Comparison of ENCODE assay signal across 14 mouse cellular contexts in genomic region chr10:118122441-118123162, GRCm38 (mm10). TPM values are rescaled to one million over a fixed set of nuclear protein-coding genes. Genes with fewer than 3 reads are reported as not detected.
DNase-seq lines count a peak whose midpoint lies in the region; ATAC-seq and TF ChIP-seq lines count a peak whose summit lies in the region.
"Had no signal": no experiment of that assay in that cellular context is flagged by ENCODE, and none has a peak within 500 bp of the region (broad histone marks: within the 10 kb centered on the region; RNA-seq: fewer than 3 reads in every experiment).

No protein-coding gene starts in this region.

- H3K4me1 ChIP-seq in hindbrain, embryonic 14.5 days (replicated peaks; ENCODE audit: control insufficient read depth, insufficient read depth, low read length): no peaks in the 10 kb centered on the region; the same call in 1 of the 2 replicates
- H3K4me1 ChIP-seq in hindbrain, embryonic 10.5 days (replicated peaks): peaks cover 6% of the 10 kb centered on the region; the same call in 1 of the 2 replicates
- H3K4me1 ChIP-seq in midbrain, embryonic 14.5 days (ENCODE audit: control insufficient read depth, insufficient read depth, low read length): peaks cover 6% of the 10 kb centered on the region; the same call in 1 of the 2 replicates
- no peaks in the 10 kb centered on the region for H3K4me1 ChIP-seq in midbrain, embryonic 11.5 days (ENCODE audit: control insufficient read depth, insufficient read depth, low read length)
- no peaks in the 10 kb centered on the region for H3K4me1 ChIP-seq in hindbrain, postnatal 0 days (ENCODE audit: insufficient read depth, low read length)
- H3K4me1 ChIP-seq: heart, embryonic 15.5 days had no signal

- H3K4me2 ChIP-seq in hindbrain, embryonic 14.5 days (replicated peaks): no peak overlapping the region
- H3K4me2 ChIP-seq in midbrain, embryonic 14.5 days (ENCODE audit: low read length): no peak overlapping the region
- H3K4me2 ChIP-seq in midbrain, embryonic 11.5 days: no peak overlapping the region
- H3K4me2 ChIP-seq in hindbrain, postnatal 0 days (ENCODE audit: low read depth, low read length): no peak overlapping the region

- H3K27me3 ChIP-seq in hindbrain, embryonic 14.5 days (ENCODE audit: control insufficient read depth, insufficient read depth, low read length): no peaks in the 10 kb centered on the region
- H3K27me3 ChIP-seq in hindbrain, embryonic 10.5 days (ENCODE audit: insufficient read depth, poor library complexity, severe bottlenecking): no peaks in the 10 kb centered on the region
- no peaks in the 10 kb centered on the region for H3K27me3 ChIP-seq in midbrain, embryonic 14.5 days (ENCODE audit: control insufficient read depth, insufficient read depth, low read length)
- H3K27me3 ChIP-seq in midbrain, embryonic 11.5 days (ENCODE audit: control insufficient read depth, insufficient read depth, low read length): no peaks in the 10 kb centered on the region
- no peaks in the 10 kb centered on the region for H3K27me3 ChIP-seq in hindbrain, postnatal 0 days (ENCODE audit: insufficient read depth, low read length)
- H3K27me3 ChIP-seq: heart, embryonic 15.5 days had no signal

- peak; percentile 69 to 71 for DNase-seq in cerebellum, postnatal 10 days
- DNase-seq in cerebellum, adult 9-11 months: no peak
- no peak for DNase-seq in hindbrain, embryonic 14.5 days (ENCODE audit: low spot score)
- no peak for DNase-seq in hindbrain, embryonic 10.5 days (ENCODE audit: low spot score)
- peak; percentile 35 for DNase-seq in midbrain, embryonic 14.5 days
- no peak for DNase-seq in midbrain, embryonic 11.5 days (ENCODE audit: low spot score, missing footprints)
- peak; percentile 59 for DNase-seq in hindbrain, postnatal 0 days (ENCODE audit: low spot score)
- DNase-seq: gastrocnemius, postnatal 36 days; kidney, postnatal 14 days; lung, postnatal 4 days had no signal

- H3K9ac ChIP-seq in hindbrain, embryonic 14.5 days: no peak overlapping the region
- no peak overlapping the region for H3K9ac ChIP-seq in midbrain, embryonic 14.5 days (replicated peaks; ENCODE audit: low read length)
- H3K9ac ChIP-seq in midbrain, embryonic 11.5 days (ENCODE audit: low read length): no peak overlapping the region
- H3K9ac ChIP-seq in hindbrain, postnatal 0 days (replicated peaks; ENCODE audit: low read length): no peak overlapping the region
- H3K9ac ChIP-seq: heart, embryonic 15.5 days; liver, embryonic 14.5 days had no signal

- no peak for TF ChIP-seq CTCF in hindbrain, postnatal 0 days (IDR thresholded peaks at IDR 0.05; ENCODE audit: low read depth)

- H3K36me3 ChIP-seq in hindbrain, embryonic 14.5 days (replicated peaks; ENCODE audit: control insufficient read depth, insufficient read depth): no peaks in the 10 kb centered on the region
- no peaks in the 10 kb centered on the region for H3K36me3 ChIP-seq in hindbrain, embryonic 10.5 days
- H3K36me3 ChIP-seq in midbrain, embryonic 14.5 days (ENCODE audit: control insufficient read depth, insufficient read depth, low read length): no peaks in the 10 kb centered on the region
- no peaks in the 10 kb centered on the region for H3K36me3 ChIP-seq in midbrain, embryonic 11.5 days (ENCODE audit: control insufficient read depth, insufficient read depth, low read length)
- no peaks in the 10 kb centered on the region for H3K36me3 ChIP-seq in hindbrain, postnatal 0 days (ENCODE audit: insufficient read depth, low read length)
- H3K36me3 ChIP-seq: heart, embryonic 15.5 days; limb, embryonic 10.5 days had no signal

- no peak for ATAC-seq in hindbrain, embryonic 14.5 days (ENCODE audit: low FRiP score)
- ATAC-seq in midbrain, embryonic 14.5 days (ENCODE audit: low FRiP score, low TSS enrichment): no peak
- ATAC-seq in midbrain, embryonic 11.5 days (ENCODE audit: low FRiP score): no peak
- ATAC-seq in hindbrain, postnatal 0 days: peak; percentile 53
- no peak for ATAC-seq in CD4-positive, CD25-positive, alpha-beta regulatory T cell, adult 4 months

- no peak overlapping the region for H3K4me3 ChIP-seq in hindbrain, embryonic 14.5 days (replicated peaks; ENCODE audit: low read length)
- H3K4me3 ChIP-seq in hindbrain, embryonic 10.5 days: no peak overlapping the region
- H3K4me3 ChIP-seq in midbrain, embryonic 14.5 days (replicated peaks; ENCODE audit: low read depth, low read length): no peak overlapping the region
- no peak overlapping the region for H3K4me3 ChIP-seq in midbrain, embryonic 11.5 days (ENCODE audit: low read depth, low read length)
- no peak overlapping the region for H3K4me3 ChIP-seq in hindbrain, postnatal 0 days (ENCODE audit: low read length)
- H3K4me3 ChIP-seq: heart, embryonic 15.5 days; limb, embryonic 10.5 days had no signal

- H3K9me3 ChIP-seq in hindbrain, embryonic 14.5 days (ENCODE audit: control insufficient read depth, low read length): no peaks in the 10 kb centered on the region
- H3K9me3 ChIP-seq in hindbrain, embryonic 10.5 days: no peaks in the 10 kb centered on the region
- H3K9me3 ChIP-seq in midbrain, embryonic 14.5 days (ENCODE audit: control insufficient read depth, low read length): no peaks in the 10 kb centered on the region
- no peaks in the 10 kb centered on the region for H3K9me3 ChIP-seq in midbrain, embryonic 11.5 days (ENCODE audit: control insufficient read depth, low read length)
- H3K9me3 ChIP-seq in hindbrain, postnatal 0 days (ENCODE audit: low read length): no peaks in the 10 kb centered on the region
- H3K9me3 ChIP-seq: heart, embryonic 15.5 days; limb, embryonic 10.5 days had no signal

- peak overlapping the region; percentile 70 for H3K27ac ChIP-seq in hindbrain, embryonic 14.5 days
- no peak overlapping the region for H3K27ac ChIP-seq in hindbrain, embryonic 10.5 days
- H3K27ac ChIP-seq in midbrain, embryonic 14.5 days (replicated peaks; ENCODE audit: low read depth, low read length): peak overlapping the region; percentile 72; the same call in 1 of the 2 replicates
- H3K27ac ChIP-seq in midbrain, embryonic 11.5 days (ENCODE audit: low read depth, low read length): no peak overlapping the region
- peak overlapping the region; percentile 43 for H3K27ac ChIP-seq in hindbrain, postnatal 0 days
- H3K27ac ChIP-seq: heart, embryonic 15.5 days; limb, embryonic 10.5 days; liver, embryonic 14.5 days had no signal

- WGBS in hindbrain, embryonic 14.5 days: 79% methylated on average over 11 of the region's 11 CpGs
- 90% methylated on average over 11 of the region's 11 CpGs for WGBS in hindbrain, embryonic 10.5 days
- 72% methylated on average over 11 of the region's 11 CpGs for WGBS in midbrain, embryonic 14.5 days
- WGBS in midbrain, embryonic 11.5 days: 88% methylated on average over 11 of the region's 11 CpGs
- 65% methylated on average over 11 of the region's 11 CpGs for WGBS in hindbrain, postnatal 0 days

RNA-seq across cellular contexts. Expression of gene Mdm1, which starts 19.0 kb away (rescaled TPM):
- polyA plus RNA-seq in hindbrain, embryonic 14.5 days (2014; fragmentation: Nextera tagmentation; extraction: Ambion mirVana): 25.2 and 27.0 TPM in 2 replicates
- 52.1 and 53.5 TPM in 2 replicates for polyA plus RNA-seq in hindbrain, embryonic 10.5 days (2016; fragmentation: Nextera tagmentation; extraction: Ambion mirVana)
- 29.6 and 32.3 TPM in 2 replicates for polyA plus RNA-seq in midbrain, embryonic 14.5 days (2014; fragmentation: Nextera tagmentation; extraction: Ambion mirVana)
- polyA plus RNA-seq in midbrain, embryonic 11.5 days (2014; fragmentation: Nextera tagmentation; extraction: Ambion mirVana): 56.7 and 59.0 TPM in 2 replicates
- 26.4 and 31.0 TPM in 2 replicates for total RNA-seq in hindbrain, postnatal 0 days (2014; rRNA removed)
- 23.0 and 25.1 TPM in 2 replicates for polyA plus RNA-seq in hindbrain, postnatal 0 days (2015; fragmentation: Nextera tagmentation; extraction: Ambion mirVana)
- polyA plus RNA-seq in CD4-positive, CD25-positive, alpha-beta regulatory T cell, adult 4 months (2017; shearing (Covaris generic)): 1 to 10 TPM; 7.6 to 7.8 TPM

Comparison
In these comparisons a context has a peak if more than half of its experiments do, and no peak if none do; other contexts are left out.
1. DNase-seq: peak in cerebellum, postnatal 10 days (2 of 2), midbrain, embryonic 14.5 days (single experiment) and hindbrain, postnatal 0 days (single experiment); none in cerebellum, adult 9-11 months (single experiment), hindbrain, embryonic 14.5 days (single experiment), hindbrain, embryonic 10.5 days (single experiment) and midbrain, embryonic 11.5 days (single experiment).
2. H3K27ac ChIP-seq: peak in hindbrain, embryonic 14.5 days (single experiment), midbrain, embryonic 14.5 days (single experiment) and hindbrain, postnatal 0 days (single experiment); none in hindbrain, embryonic 10.5 days (single experiment) and midbrain, embryonic 11.5 days (single experiment).